Mouse (Mus musculus): ENCODE results near the gene Aox1. TPM values are rescaled to one million over a fixed set of nuclear protein-coding genes. Genes with fewer than 3 reads are reported as not detected.
"Not testable (repeated sequence)": the region's sequence is repeated elsewhere in the genome, so short reads cannot be mapped to it uniquely, and the experiment has no call there.

The Aox1 gene
- total RNA-seq (2021), result 1 to 10 TPM; 2.3 to 2.7 TPM
- long read RNA-seq, experiment 1, result 0 reads
- long read RNA-seq, experiment 2, partial matches to known transcripts, result 1 of 1 reads
- long read RNA-seq, experiment 2, other reads (novel, unspliced or antisense), result 0 of 1 reads

GRCm38 (mm10) chr1:58029636-58030117 is at the start of gene Aox1:
Gene Aox1, plus strand, starts transcription at chr1:58029931.
- DNase-seq (ENCODE audit: low spot score in 2 of 2), result peak; percentile 11 to 41

DNA sequence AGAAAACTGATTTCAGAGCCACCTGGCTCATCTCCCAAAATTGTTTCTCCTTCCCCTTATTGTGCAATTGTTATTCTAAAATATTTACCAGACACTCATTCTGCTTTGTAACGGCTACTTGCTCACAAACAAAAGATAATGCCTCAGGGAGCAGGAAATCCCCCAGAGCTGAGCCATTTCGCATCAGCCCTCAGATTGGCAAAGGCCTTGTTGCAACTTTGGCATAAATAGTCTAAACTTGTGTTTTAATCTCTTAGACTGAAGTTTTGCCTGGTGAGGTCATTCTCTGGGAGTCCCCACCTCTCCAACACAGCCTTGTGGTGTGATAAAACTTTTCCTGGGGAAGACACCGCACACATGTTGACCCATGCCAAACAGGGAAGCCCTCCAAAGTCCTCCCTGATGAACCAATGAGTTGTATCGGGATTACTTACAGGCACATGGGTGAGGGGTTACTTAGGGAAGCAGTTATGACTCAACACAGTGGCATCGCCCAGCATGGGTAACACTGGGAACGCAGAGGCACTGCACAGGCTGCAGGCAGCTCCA is 40.6 kb upstream of the Aox1 start:
- no peak for DNase-seq (ENCODE audit: low spot score in 2 of 2)

DNA sequence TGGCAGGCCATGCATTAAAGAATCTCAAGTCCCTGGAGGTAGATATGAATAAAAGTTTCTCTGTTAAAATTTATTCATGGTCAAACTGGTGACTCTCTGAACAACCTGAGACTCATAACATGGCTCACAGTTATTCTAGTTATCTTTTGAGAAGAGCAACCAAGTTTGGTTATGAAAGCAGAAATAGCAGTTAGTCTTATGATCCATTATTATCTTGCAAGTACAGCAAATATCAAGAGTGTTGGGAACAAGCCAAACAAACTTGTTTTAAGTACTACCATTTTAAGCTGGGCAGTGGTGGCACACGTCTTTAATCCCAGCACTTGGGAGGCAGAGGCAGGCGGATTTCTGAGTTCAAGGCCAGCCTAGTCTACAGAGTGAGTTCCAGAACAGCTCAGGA is 38.5 kb upstream of the Aox1 start:
- no peak for DNase-seq (ENCODE audit: low spot score in 2 of 2)

GRCm38 (mm10) chr1:57995432-57996132 is 34.1 kb upstream of the Aox1 start, which contains the start of gene Sgo2a:
Gene Sgo2a, plus strand, starts transcription at chr1:57995971.
- peak; percentile 85 to 92 for DNase-seq (ENCODE audit: low spot score in 2 of 2)

DNA sequence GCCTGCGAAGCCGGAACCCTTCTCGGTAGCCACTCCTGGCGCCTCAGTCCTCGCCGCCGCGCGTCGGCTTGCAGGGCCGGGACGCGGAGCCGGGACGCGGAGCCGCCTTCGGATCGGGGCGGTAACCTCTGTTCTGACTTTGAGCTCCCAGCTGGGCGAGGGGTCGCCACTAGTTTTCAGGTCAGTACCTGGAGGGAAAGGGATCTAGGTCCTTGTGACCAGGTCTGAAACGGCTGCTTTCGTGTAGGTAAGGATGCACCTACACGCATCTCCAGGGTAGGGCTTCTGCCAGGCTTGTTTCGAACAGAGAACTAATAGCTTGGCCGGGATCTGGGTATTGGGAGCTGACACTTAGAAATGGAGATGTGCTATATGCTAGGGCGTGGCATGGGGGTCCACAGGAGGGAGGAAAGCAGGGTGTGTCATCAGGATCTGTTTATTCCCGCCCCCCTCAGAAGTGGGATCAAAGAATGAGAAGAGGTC is 33.6 kb upstream of the Aox1 start:
- DNase-seq (ENCODE audit: low spot score in 2 of 2), result peak in 1 of 2 experiments; percentile 1

GRCm38 (mm10) chr1:57998146-57998545 is 31.6 kb upstream of the Aox1 start:
- DNase-seq (ENCODE audit: low spot score in 2 of 2), result no peak

GRCm38 (mm10) chr1:58006388-58006787 is 23.3 kb upstream of the Aox1 start:
- not testable (repeated sequence) for DNase-seq (ENCODE audit: low spot score in 2 of 2)

DNA sequence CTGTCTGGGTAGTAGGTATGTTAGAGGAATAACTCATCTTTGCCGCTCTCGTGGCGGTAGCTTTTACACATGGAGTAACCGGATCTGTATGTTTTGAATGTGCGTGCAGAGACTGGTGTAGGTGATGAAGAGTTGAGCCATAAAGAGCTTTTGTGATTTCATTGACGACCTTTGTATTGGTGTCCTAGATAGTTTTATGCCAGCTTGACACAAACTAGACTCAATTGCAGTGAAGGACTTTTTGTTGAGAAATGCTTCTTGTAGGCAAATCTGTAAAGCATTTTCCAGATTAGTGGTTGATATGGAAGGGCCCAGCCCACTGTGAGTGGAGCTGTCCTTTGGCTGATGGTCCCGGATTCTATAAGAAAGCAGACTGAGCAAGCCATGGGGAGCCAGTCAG is 10.9 kb upstream of the Aox1 start, which contains the start of gene Kctd18:
TSS of gene Kctd18 (minus strand) at position 101 of the 400 bp plus-strand sequence.
- no peak for DNase-seq (ENCODE audit: low spot score in 2 of 2)

- DNase-seq (ENCODE audit: low spot score in 2 of 2), result no peak
Measured at GRCm38 (mm10) chr1:58027707-58028106, 2.0 kb upstream of the Aox1 start.

GRCm38 (mm10) chr1:58030156-58030871 is 583 bp downstream of the Aox1 start:
- peak; percentile 45 to 72 for DNase-seq (ENCODE audit: low spot score in 2 of 2)

DNA sequence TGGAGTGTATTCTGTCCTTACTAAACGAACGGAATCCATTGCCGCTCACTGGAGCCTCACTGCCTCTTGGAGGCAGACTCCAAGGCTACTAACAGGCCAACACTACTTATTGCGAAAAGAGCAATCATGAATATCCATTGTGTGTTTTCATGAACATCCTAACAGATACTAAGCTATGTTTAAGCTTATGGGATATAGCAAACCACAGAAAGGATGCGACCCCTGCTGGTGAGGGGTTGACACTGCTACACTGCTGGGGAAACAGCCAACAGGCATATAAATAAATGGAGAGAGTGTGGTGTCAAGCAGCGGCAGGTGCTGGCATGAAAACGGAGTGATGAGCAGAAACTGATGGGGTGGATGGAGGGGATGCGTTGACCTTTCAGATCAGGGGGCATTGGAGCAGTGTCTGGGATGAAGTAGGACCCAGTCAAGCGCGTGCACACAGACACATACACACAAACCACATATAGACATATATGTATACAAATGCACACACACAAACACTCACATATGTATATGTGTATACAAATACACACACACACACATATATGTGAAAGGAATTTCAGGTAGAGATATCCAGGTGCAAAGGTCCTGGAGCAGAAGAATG is 1.5 kb downstream of the Aox1 start:
- DNase-seq (ENCODE audit: low spot score in 2 of 2), result peak; percentile 37 to 41

GRCm38 (mm10) chr1:58037306-58037705 is 7.6 kb downstream of the Aox1 start:
- DNase-seq (ENCODE audit: low spot score in 2 of 2), result not testable (repeated sequence)

DNA sequence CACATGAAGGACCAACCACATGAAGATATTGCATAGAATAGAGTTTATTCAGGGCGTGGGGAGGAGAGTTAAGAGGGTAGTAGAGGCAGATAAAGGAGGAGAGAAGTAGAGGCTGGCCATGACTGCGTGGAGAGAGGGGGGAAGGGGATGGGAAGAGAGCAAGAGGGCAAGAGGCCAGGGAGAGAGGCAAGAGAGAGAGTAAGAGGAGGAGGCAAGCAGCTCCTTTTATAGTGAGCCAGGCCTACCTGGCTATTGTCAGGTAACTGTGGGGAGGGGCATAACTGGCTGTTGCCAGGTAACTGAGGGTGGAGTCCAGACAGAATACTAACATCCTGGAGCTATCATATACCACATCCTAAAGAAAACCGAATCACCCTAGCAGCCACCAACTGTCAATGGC is 15.3 kb downstream of the Aox1 start:
- DNase-seq (ENCODE audit: low spot score in 2 of 2), result no peak

DNA sequence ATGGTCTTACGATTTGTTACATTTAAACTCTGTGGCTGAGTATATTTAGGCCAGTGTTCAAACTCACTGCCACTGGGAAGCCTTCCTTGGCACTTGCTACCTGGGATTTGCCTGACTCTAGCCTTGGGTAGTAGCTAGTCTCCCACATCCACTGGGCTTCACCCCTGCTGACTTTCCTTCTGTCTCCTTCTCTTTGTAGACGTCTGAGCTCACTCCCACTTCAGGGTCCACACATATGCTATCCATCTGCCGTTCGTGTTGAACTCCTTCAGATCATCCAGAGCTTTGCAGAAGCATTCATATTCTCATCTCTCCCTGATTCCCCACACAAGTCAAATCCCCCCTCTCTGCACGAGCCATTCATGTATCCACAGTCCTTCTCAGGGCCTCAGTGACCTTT is 15.8 kb downstream of the Aox1 start:
- DNase-seq (ENCODE audit: low spot score in 2 of 2), result peak in 1 of 2 experiments; percentile 44

- no peak for DNase-seq (ENCODE audit: low spot score in 2 of 2)
Measured at GRCm38 (mm10) chr1:58046721-58047290, 17.1 kb downstream of the Aox1 start.

GRCm38 (mm10) chr1:58049126-58049525 is 19.4 kb downstream of the Aox1 start:
- DNase-seq (ENCODE audit: low spot score in 2 of 2), result no peak

GRCm38 (mm10) chr1:58055598-58055997 is 25.9 kb downstream of the Aox1 start:
- no peak for DNase-seq (ENCODE audit: low spot score in 2 of 2)

- no peak for DNase-seq (ENCODE audit: low spot score in 2 of 2)
Measured at GRCm38 (mm10) chr1:58056074-58056807, 26.5 kb downstream of the Aox1 start.

DNA sequence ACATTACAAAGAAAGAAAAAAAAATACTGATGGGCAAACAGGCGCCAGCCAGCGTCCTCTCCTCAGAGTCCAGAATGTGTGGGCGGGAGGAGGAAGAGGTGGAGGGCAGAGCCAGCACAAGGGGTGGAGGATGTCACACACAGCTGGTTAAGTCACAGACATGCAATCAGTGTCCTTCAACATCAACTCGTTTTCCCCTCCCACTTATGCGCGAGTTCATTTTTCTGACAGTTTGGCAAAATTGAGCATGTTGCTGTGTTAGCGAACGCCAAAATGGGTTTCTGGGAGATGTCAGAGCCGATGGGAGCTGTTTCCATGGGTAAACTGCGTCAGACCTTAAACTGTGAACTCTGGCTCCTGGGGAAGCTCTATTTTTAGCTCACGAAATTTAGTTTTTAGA is 27.2 kb downstream of the Aox1 start:
- no peak for DNase-seq (ENCODE audit: low spot score in 2 of 2)

DNA sequence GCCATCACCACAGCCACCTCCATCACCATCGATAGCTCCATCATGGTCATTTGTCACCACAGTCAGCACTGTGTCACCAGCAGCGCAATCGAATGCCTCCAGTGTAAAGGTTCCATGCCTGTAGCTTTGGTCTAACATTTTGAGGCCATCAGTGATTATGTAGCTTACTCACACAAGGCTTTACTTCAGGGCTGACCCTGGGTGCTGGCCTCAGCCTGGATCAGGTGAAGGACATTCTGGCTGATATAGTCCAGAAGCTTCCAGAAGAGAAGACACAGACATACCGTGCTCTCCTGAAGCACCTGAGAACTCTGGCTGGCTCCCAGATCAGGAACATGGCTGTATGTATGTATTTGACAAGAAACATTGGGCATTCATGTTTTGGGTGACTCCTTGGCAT is 29.1 kb downstream of the Aox1 start:
- no peak for DNase-seq (ENCODE audit: low spot score in 2 of 2)

Data from layer of hippocampus, postnatal 14 days (tissue).